ENCODE assay signal across 11 mouse cellular contexts in the genomic region with DNA sequence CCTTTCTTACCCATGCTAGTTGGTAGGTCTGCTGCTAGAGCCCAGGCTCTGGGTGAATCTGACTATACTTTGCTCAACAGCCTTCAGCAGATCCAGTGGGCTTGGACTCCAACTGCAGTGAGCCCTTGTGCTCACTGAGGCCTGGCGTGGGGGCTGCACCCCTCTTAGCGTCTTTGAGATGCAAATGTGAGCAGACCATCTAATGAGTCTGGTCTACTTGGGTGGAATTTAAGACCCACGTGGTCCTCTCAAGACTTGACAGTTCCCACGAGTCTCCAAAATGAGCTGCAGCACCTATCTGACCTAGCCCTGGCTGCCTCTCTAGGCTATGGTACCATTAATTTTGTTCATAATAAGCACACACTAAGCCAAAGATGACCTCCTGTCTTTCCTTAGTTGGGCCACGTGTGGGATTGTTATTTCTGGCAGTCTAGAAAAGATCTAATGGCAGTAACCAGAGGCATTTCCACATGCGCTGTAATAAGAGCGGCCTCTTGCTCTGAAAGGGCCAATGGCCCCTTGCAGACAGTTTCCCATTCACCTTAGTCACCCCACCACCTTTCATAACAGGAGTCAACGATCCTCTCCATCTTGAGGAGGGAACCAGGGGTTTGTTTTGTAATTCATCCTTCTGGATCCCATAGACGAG. TPM values are rescaled to one million over a fixed set of nuclear protein-coding genes. Genes with fewer than 3 reads are reported as not detected.
A peak's percentile ranks its signal among the peaks of the same experiment; 100 is the strongest.
DNase-seq lines count a peak whose midpoint lies in the region; ATAC-seq and TF ChIP-seq lines count a peak whose summit lies in the region.
"Had no signal": no experiment of that assay in that cellular context is flagged by ENCODE, and none has a peak within 500 bp of the region (broad histone marks: within the 10 kb centered on the region; RNA-seq: fewer than 3 reads in every experiment).

No protein-coding gene starts in this region.

- no peaks in the 10 kb centered on the region for H3K9me3 ChIP-seq in kidney, postnatal 0 days (replicated peaks; ENCODE audit: low read length)
- H3K9me3 ChIP-seq in forebrain, embryonic 11.5 days (ENCODE audit: control insufficient read depth, low read length): no peaks in the 10 kb centered on the region
- no peaks in the 10 kb centered on the region for H3K9me3 ChIP-seq in intestine, embryonic 14.5 days (ENCODE audit: control insufficient read depth, low read length)
- no peaks in the 10 kb centered on the region for H3K9me3 ChIP-seq in neural tube, embryonic 13.5 days
- H3K9me3 ChIP-seq: megakaryocyte, embryonic 14.5 days had no signal

- no peak for ATAC-seq in kidney, postnatal 0 days (replicated peaks; ENCODE audit: low FRiP score, low read depth)
- ATAC-seq in forebrain, embryonic 11.5 days (replicated peaks; ENCODE audit: low FRiP score): peak; percentile 77
- no peak for ATAC-seq in intestine, embryonic 14.5 days (replicated peaks; ENCODE audit: low FRiP score, low TSS enrichment, low read depth)
- ATAC-seq in neural tube, embryonic 13.5 days (ENCODE audit: low read depth): 0 out of 2 replicates have a peak, but pooled peaks have one; percentile 13
- no peak for ATAC-seq in cerebellum, adult (ENCODE audit: insufficient number of reproducible peaks, low FRiP score, low TSS enrichment)
- no peak for ATAC-seq in megakaryocyte progenitor cell, adult 5-6 weeks (replicated peaks; ENCODE audit: poor library complexity)

- H3K4me2 ChIP-seq in kidney, postnatal 0 days (ENCODE audit: low read length): peak overlapping the region; percentile 25
- H3K4me2 ChIP-seq in forebrain, embryonic 11.5 days (ENCODE audit: low read depth, low read length, severe bottlenecking): peak overlapping the region; percentile 40; the same call in 1 of the 2 replicates
- peak overlapping the region; percentile 42 for H3K4me2 ChIP-seq in intestine, embryonic 14.5 days (ENCODE audit: low read length)
- H3K4me2 ChIP-seq in neural tube, embryonic 13.5 days: peak overlapping the region; percentile 37

- no peak overlapping the region for H3K4me3 ChIP-seq in kidney, postnatal 0 days (replicated peaks; ENCODE audit: low read depth, low read length)
- no peak overlapping the region for H3K4me3 ChIP-seq in forebrain, embryonic 11.5 days (ENCODE audit: low read depth, low read length)
- no peak overlapping the region for H3K4me3 ChIP-seq in intestine, embryonic 14.5 days (ENCODE audit: low read depth, low read length)
- no peak overlapping the region for H3K4me3 ChIP-seq in neural tube, embryonic 13.5 days
- H3K4me3 ChIP-seq: megakaryocyte, embryonic 14.5 days had no signal

- peak; percentile 56 for DNase-seq in kidney, postnatal 0 days (ENCODE audit: low spot score)
- no peak for DNase-seq in kidney, postnatal 10 days
- peak; percentile 76 for DNase-seq in forebrain, embryonic 11.5 days (ENCODE audit: low spot score)
- no peak for DNase-seq in intestine, embryonic 14.5 days (ENCODE audit: low spot score)
- no peak for DNase-seq in thymus, postnatal 0 days (ENCODE audit: low spot score)
- DNase-seq: thymus, postnatal 36 days had no signal

- no peak for TF ChIP-seq CTCF in kidney, postnatal 0 days (IDR thresholded peaks at IDR 0.05; ENCODE audit: low read depth)

- 19% methylated on average over 9 of the region's 9 CpGs for WGBS in kidney, postnatal 0 days
- 30% methylated on average over 9 of the region's 9 CpGs for WGBS in forebrain, embryonic 11.5 days
- WGBS in intestine, embryonic 14.5 days: 31% methylated on average over 9 of the region's 9 CpGs
- WGBS in neural tube, embryonic 13.5 days: 24% methylated on average over 9 of the region's 9 CpGs

- H3K27ac ChIP-seq in kidney, postnatal 0 days: peak overlapping the region; percentile 55
- peak overlapping the region; percentile 92 for H3K27ac ChIP-seq in forebrain, embryonic 11.5 days (ENCODE audit: low read depth, low read length)
- peak overlapping the region; percentile 93 for H3K27ac ChIP-seq in intestine, embryonic 14.5 days (ENCODE audit: low read depth)
- peak overlapping the region; percentile 72 for H3K27ac ChIP-seq in neural tube, embryonic 13.5 days (replicated peaks)

- H3K4me1 ChIP-seq in kidney, postnatal 0 days (replicated peaks; ENCODE audit: insufficient read depth, low read length): peaks cover 6% of the 10 kb centered on the region
- H3K4me1 ChIP-seq in forebrain, embryonic 11.5 days (replicated peaks; ENCODE audit: control insufficient read depth, insufficient read depth, low read length): peaks cover 21% of the 10 kb centered on the region
- peaks cover 12% of the 10 kb centered on the region for H3K4me1 ChIP-seq in intestine, embryonic 14.5 days (replicated peaks; ENCODE audit: control insufficient read depth, insufficient read depth, low read length)
- H3K4me1 ChIP-seq in neural tube, embryonic 13.5 days (replicated peaks): peaks cover 53% of the 10 kb centered on the region

- no peaks in the 10 kb centered on the region for H3K36me3 ChIP-seq in kidney, postnatal 0 days (ENCODE audit: insufficient read depth, low read length)
- H3K36me3 ChIP-seq in forebrain, embryonic 11.5 days (ENCODE audit: control insufficient read depth, insufficient read depth, low read length): no peaks in the 10 kb centered on the region
- no peaks in the 10 kb centered on the region for H3K36me3 ChIP-seq in intestine, embryonic 14.5 days (ENCODE audit: control insufficient read depth, insufficient read depth, low read length)
- H3K36me3 ChIP-seq in neural tube, embryonic 13.5 days: no peaks in the 10 kb centered on the region

- H3K9ac ChIP-seq in kidney, postnatal 0 days (ENCODE audit: low read depth, low read length): no peak overlapping the region; the same call in 1 of the 2 replicates
- peak overlapping the region; percentile 37; the same call in 1 of the 2 replicates for H3K9ac ChIP-seq in forebrain, embryonic 11.5 days (ENCODE audit: low read length)
- H3K9ac ChIP-seq in intestine, embryonic 14.5 days (ENCODE audit: low read length): peak overlapping the region; percentile 7; the same call in 1 of the 2 replicates
- H3K9ac ChIP-seq in neural tube, embryonic 13.5 days: no peak overlapping the region

- H3K27me3 ChIP-seq in kidney, postnatal 0 days (ENCODE audit: insufficient read depth, low read length): no peaks in the 10 kb centered on the region
- H3K27me3 ChIP-seq in forebrain, embryonic 11.5 days (ENCODE audit: control insufficient read depth, insufficient read depth, low read length): no peaks in the 10 kb centered on the region
- H3K27me3 ChIP-seq in intestine, embryonic 14.5 days (replicated peaks; ENCODE audit: control insufficient read depth, insufficient read depth, low read length): no peaks in the 10 kb centered on the region
- no peaks in the 10 kb centered on the region for H3K27me3 ChIP-seq in neural tube, embryonic 13.5 days

RNA-seq across cellular contexts. Expression of gene Wdr95, which starts 14.9 kb away (rescaled TPM):
- 0.05 TPM in 1 of 2 replicates, not detected in the other for polyA plus RNA-seq in kidney, postnatal 0 days (2015; fragmentation: Nextera tagmentation; extraction: Ambion mirVana)
- 0.24 and 0.73 TPM in 2 replicates for polyA plus RNA-seq in forebrain, embryonic 11.5 days (2014; fragmentation: Nextera tagmentation; extraction: Ambion mirVana)
- polyA plus RNA-seq in intestine, embryonic 14.5 days (2014; fragmentation: Nextera tagmentation; extraction: Ambion mirVana): 0.07 and 0.37 TPM in 2 replicates
- polyA plus RNA-seq in neural tube, embryonic 13.5 days (2015; fragmentation: Nextera tagmentation; extraction: Ambion mirVana): 0.60 and 0.96 TPM in 2 replicates
- polyA plus RNA-seq in thymus, postnatal 0 days (2015; fragmentation: Nextera tagmentation; extraction: Ambion mirVana): 0.07 and 0.31 TPM in 2 replicates
- total RNA-seq in megakaryocyte progenitor cell, adult 5-6 weeks (2015): not detected in 2 replicates
- not detected in 2 replicates for total RNA-seq in megakaryocyte progenitor cell, adult 5-6 weeks (2017)
- total RNA-seq: adrenal gland, adult 2 months had no signal
- polyA plus RNA-seq: adrenal gland, adult 2 months had no signal

Comparison
In these comparisons a context has a peak if more than half of its experiments do, and no peak if none do; other contexts are left out.
1. DNase-seq: peak in kidney, postnatal 0 days (single experiment) and forebrain, embryonic 11.5 days (single experiment); none in kidney, postnatal 10 days (single experiment), intestine, embryonic 14.5 days (single experiment) and thymus, postnatal 0 days (single experiment).
2. ATAC-seq: peak in forebrain, embryonic 11.5 days (single experiment) and neural tube, embryonic 13.5 days (single experiment); none in kidney, postnatal 0 days (single experiment), intestine, embryonic 14.5 days (single experiment), cerebellum, adult (single experiment) and megakaryocyte progenitor cell, adult 5-6 weeks (single experiment).
3. H3K9ac ChIP-seq: peak in forebrain, embryonic 11.5 days (single experiment) and intestine, embryonic 14.5 days (single experiment); none in kidney, postnatal 0 days (single experiment) and neural tube, embryonic 13.5 days (single experiment).
4. Peak in every context shown above with its lines, with median percentiles within 50 percentile points of each other: H3K27ac ChIP-seq and H3K4me2 ChIP-seq.